Mouse (Mus musculus) granulocyte monocyte progenitor cell, adult 5-6 weeks (primary cell): ENCODE measurements at regions not wholly inside any gene's neighbourhood (a gene's known extent, or its start where the extent isn't known, plus 50 kb on each side); places are given as distances from the start of the nearest gene placed in this dataset.

ENCODE experiments used
- ATAC-seq: replicated peaks from 2 replicates; pipeline ENCODE4 v1.8.0; 2016; ENCODE audit warnings: mild to moderate bottlenecking, moderate TSS enrichment, inconsistent platforms; ENCODE audit not compliant: poor library complexity, severe bottlenecking

DNA sequence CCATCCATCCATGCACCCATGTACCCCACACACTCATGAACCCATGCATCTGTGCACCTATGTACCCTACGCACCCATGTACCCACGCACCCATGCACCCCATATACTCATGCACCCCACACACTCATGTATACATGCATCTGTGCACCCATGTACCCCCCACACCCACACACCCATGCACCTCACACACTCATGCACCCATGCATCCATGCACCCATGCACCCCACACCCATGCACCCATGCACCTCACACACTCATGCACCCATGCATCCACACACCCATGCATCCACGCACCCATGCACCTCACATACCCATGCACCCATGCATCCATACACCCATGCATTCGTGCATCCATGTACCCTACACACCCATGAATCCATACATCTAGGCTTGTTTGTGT lies 63.6 kb downstream of the 4930564D02Rik start:
- ATAC-seq: no peak

DNA sequence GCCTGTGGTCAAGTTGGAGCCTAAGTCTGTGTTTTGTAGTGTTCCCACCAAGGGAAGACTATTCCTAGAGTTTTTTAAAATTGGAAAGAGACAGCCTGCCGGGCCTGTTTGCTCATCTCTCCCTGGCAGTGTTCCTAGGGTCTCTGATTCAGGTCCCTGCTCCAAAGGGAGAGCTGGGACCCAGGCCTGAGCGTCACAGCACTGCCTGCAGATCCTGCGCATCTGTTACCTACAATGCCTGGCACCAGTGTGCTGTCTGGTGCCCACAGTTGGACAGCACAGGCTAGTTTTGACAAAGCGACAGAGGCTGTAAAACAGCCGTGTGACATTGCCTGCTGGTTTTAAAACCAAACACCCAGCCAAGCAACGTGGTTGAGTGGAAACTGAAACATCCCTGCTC lies 64.4 kb downstream of the 4930564D02Rik start:
- ATAC-seq: no peak

DNA sequence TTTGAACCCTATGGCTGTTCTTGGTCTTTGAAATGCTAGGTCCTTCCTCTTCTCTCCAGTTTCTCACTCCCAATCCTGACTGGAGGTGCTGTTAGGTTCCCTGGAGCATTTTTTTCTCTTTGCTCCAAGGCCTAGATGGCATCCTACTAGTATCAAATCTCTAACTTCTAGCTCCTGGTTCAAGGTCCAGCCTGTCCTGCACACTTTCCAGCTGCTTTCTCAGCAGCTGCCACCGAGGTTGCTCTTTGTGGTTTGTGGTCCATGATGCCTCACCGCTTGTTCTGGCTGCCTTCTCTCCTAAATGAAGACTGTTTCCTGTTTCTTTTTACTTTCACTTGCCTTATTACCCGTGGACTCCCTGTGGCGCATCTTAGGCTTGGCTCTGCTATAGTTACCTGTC lies 66.4 kb downstream of the 4930564D02Rik start:
- peak; percentile 89 for ATAC-seq

DNA sequence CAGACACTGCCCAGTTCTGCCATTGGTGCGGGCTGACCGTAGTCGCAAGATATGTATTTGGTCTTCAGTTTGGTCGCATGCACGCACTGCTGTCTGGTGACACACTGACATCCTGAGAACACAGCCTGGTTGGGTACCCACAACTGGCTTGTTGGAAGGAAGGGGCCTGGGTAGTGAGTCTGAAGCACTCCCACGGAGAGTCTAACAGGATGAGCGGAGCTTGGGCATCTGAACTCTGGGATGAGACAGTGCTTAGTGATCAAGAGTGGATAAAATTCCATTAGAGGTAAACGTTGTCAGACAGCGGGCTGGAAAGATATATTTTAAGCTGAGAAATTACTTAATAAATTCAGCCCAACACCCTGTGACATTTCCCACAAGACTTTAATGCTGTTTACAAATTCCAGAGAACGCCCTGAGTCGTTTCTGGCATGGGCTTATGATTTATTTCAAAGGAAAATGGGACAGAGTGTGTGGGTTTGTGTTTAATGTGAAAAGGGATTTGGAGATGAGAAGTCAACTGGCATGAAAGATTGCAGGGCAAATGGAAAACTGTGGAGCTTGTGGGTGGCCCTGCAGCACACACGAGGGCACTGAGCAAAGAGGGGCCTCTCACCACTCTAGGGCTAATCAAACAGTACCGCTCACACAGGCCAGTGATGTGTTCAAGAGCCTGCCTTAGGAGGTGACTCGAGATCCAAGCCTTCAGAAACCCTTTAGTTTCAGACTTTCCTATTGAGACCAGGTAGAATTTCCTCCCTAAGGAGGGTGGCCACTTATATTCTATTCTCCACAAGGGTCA lies 74.7 kb downstream of the 4930564D02Rik start:
- ATAC-seq: no peak

DNA sequence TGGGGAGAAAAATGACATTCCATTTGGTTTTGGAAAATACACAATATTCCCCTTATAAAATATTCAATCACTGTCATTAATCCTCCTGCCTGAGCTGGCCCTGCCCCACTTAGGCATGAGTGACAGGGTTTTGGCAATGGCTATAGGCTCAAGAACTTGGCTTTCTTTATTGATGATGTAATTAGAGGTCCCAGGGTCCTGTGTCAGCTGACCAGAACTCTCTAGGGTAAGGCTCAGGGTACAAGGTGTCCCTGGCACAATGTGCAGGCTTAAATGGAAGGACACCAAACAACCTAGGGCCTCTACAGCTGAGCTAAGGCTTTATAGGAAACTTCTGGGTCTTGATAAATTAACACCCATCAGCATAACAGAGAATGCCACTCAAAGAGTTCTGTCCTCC lies 76.0 kb downstream of the 4930564D02Rik start:
- ATAC-seq: no peak

DNA sequence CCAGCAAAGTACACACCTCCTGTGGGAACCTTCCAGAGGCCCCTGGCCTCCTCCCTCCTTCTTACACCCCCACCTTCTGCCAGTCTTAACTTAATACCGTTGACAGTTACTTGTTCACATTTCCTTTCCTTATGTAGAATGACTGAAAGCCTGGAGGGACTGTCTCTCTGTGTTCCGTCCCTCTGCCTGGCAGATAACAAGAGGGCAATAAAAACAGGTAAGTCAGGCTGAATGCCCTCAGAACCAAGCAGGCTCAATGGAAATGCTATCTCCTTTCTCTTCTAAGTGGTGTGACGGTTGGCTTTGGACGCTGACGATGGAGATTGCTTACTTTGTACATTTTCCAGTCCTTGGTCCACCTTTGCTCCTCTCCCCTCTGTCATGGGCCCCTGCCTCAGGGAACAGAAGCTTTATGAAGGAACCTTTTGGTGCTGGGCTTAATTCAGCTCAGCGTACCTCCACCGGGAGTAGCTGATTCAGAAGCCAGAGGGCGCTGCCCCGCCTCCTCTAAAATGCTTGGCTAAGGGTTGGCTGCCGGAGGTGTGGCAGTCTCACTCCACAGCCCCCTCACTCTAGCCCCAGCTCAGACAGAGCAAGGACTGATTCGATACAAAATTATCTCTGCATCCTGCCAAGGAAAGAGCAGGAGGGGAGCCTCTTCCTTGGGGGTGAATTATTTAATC lies 85.0 kb downstream of the 4930564D02Rik start:
- peak; percentile 37; the same call in 1 of the 2 replicates for ATAC-seq

DNA sequence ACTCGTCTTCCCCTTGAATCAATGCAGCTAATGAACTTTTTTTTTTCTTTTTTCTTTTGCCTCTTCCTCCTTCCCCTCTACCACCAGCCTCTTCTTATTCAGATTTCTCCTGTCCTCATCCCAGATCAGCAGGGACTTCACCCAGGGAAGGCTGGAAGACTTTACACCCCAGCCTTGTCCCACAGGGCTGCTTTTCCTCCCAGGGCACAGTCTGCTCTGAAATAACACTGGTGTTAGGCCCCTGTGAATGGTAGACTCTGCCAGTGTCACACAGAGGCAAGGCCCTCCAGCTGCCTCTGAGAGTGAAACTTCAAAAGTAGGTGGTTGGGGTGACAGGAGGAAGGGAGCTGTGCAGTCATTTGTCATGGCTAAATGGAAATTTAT lies 85.5 kb downstream of the 4930564D02Rik start:
- ATAC-seq: no peak

DNA sequence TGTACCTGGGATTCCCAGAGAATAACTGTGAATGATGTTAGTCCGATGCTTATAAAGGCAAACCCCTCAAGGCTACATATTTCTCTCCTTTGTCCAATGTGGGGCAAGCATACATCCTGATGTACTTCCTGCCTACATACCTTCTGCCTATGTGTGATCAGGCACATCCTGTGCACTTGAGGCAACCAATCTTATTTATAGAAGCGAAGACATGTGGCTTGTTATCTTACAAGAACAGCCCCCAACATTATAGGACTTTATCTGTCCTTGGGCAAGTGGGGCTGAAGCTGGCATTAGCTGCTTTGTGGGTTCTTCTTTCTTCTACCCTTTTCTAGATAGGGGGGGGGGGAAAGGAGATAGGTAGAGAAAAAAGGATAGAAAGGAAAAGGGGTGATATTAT lies 91.7 kb downstream of the 4930564D02Rik start:
- no peak for ATAC-seq

DNA sequence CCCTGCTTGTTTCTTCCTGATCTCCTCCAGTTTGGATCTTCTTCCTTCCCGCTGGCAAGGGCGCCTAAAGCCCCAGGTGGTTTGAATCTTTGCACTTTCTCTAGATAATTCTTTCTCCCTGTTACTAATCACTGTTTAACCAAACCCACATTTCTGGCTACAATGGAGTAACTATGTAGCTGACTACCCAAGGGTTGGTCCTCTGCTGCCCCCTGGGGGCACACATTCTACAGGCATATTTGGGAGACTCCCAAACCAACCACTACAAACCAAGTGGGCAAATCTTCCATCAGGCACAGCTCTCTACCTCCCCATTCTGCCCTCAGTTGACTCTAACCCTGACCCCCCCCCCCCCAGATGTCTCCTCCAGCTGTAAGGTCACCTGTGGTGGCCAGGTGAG lies 98.7 kb downstream of the 4930564D02Rik start:
- peak; percentile 59 for ATAC-seq

DNA sequence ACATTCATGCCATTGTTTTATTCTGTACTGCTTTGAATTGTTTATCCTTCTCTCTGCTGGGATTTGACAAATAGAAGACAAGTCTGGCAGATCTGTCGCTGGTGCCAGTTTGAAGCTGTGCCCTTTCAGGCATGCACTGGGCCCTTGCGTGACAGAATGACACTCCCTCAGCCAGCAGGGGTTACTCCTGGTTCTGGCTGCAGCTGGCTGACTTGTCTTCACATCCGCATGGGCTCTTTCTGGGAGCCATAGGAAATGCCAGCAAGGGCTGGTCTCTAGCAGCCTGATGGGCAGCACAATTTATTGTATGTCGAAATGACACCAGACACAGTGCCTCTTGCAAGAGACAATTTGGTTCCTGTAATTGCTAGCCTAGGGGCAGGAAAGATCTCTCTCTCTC lies 102.5 kb downstream of the 4930564D02Rik start:
- ATAC-seq: no peak

DNA sequence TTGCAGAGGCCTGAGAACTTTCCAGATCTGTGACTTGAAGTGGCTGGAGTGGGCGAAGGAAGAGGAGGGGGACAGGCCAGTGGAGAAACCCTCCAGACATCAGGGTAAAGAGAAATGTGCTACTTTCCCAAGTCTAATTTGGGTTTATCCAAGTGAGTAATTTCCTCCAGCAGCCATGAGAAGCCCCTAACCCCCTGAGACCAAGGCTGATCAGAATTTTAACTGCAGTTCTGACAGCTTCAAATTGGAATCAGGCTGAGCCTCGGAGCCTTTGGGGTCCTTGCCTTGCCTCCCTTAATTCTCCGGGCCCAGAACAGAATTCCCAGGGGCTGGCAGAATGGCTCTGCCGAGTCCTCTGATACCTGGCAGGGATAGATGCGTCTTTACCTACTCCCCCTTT lies 104.9 kb downstream of the 4930564D02Rik start:
- no peak for ATAC-seq

DNA sequence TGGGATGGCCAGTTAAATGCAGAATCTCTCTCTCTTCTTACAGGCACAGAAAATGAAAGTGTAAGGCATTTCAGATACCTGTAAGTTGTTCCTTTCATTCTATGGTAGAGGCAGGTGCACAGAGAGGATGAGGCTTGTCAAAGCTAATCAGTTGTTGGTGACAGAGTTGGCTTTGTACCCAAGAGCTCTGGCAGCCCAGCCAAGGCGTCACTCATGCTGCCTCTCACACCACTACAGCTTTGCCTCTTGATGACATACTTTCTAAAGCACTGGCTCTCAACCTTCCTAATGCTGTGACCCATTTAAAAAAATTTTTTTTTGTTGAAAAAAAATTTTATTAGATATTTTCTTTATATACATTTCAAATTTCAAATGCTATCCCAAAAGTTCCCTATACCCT lies 105.4 kb downstream of the 4930564D02Rik start:
- no peak for ATAC-seq

DNA sequence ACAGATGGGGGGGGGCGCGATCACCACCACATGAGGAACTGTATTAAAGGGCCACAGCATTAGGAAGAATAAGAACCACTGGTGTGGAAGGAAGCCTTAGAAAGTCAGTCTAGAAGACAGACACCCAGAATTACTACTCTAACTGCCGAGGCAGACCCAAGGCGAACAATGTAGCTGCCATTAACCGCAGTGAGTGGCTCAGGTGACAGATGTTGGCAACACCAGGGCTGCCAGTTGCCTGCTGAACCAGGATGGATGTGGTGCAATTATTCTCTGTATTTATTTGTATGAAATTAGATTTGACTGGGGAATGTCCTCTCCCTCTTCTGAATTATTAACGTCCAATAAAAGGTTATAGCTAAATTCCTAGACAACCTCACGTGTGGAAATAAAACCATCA lies 124.7 kb downstream of the 4930564D02Rik start:
- ATAC-seq: no peak

DNA sequence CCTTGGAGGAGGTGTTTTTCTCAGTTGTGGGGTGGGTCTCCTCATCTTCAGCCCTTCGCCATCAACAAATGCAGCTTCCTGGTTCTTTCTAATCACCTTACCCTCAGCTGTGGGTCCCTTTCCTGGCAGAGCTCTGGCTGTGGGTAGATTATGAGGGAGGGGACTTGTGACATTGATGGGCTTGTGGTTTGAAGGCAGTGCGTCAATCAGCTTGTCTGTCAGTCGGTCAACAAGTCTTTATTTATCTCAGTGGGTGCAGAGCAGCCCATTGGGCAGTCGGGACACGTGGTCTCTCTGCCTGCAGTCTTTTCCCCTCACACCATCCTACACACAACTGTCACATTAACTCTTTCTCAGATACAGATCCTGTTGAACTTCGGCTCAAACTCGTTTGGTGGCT lies 125.2 kb downstream of the 4930564D02Rik start:
- no peak for ATAC-seq

DNA sequence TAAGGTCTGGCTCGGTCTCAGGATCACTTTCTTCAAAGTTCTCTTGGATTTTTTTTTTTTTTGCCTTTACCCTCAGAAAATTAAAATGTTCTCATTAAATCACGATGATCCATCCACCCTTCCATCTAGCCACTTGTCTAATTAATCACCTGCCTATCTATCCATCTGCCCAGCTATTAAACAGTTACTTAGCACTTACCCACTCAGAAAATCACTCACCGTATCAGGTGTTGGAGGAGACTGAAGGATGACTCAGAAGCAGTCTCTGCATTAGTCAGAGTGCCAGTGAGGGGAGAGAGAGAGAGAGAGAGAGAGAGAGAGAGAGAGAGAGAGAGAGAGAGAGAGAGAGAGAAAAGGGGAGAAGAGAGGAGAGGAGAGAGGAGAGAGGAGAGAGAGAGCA lies 134.1 kb downstream of the 4930564D02Rik start:
- no peak for ATAC-seq

DNA sequence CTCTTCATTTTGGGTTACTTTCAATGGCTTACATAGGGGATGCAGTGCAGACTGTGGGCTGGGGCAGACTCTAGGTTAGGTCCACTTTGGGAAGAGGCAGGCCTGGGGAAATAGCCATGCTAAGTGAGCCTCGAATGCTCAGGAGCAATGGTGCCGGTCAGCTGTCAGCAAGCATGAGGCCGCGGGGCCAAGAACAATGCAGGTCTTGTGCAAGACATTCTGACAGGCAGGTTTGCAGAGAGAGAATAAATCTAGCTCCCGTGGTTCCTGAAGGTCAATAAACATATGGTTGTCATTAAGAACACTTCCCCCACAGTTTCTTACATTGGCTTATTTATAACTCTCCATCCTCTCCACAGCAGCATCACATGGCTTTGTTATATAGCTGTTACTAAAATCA lies 142.5 kb downstream of the 4930564D02Rik start:
- no peak for ATAC-seq

DNA sequence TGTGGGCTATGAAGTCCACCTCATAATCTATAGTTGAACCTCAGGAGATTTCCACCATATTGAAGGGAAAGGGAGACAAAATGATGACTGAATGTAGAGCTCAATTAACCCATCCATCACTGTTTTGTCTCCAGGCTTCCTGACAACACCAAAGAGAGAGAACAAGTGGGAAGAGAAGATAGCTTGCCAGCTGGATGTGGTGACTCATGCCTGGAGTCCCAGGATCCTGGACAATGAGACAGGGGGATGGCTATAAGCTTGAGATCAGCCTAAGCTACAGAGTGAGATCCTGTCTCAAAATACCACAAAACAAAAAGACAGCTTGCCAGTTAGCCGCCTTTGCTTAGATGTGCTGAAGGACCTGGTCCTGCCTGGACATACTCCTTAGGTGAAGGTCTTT lies 144.4 kb downstream of the 4930564D02Rik start:
- ATAC-seq: no peak

DNA sequence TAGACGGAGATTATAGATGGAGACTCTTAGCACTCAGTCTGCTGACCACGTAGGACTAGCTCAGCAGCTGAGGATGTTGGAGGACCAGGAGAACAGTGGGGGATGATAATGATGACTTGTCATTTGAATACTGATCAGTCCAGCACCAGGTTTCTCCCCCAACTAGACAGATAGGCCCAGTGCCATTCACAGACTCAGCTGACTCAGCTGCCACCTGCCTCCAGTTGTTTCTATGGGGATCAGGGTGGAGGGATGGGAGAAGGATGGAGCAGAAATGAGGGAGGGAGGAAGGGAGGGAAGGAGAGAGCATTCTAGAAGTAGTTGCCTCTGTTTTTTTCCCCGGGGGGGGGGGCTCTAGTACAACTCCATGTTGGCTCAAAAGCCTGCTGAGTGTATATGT lies 145.1 kb downstream of the 4930564D02Rik start:
- ATAC-seq: no peak

DNA sequence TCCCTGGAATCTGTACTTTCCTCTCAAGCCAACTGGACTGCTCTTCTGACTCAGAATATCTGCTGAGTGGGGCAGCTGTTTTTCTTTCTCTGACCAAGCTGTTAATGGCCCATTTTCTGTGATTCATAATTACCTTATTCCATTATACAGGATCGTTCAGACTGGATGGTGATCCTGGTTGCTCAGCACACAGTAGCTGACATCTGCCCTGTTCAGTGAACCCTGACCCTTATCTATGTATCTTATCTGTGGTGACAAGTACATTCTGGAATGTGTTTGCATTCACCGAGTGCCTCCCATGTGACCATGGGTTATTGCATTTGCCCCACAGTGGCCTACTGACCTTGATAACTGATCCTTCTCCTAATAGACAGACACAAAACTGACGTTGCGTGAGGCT lies 148.2 kb downstream of the 4930564D02Rik start:
- no peak for ATAC-seq

DNA sequence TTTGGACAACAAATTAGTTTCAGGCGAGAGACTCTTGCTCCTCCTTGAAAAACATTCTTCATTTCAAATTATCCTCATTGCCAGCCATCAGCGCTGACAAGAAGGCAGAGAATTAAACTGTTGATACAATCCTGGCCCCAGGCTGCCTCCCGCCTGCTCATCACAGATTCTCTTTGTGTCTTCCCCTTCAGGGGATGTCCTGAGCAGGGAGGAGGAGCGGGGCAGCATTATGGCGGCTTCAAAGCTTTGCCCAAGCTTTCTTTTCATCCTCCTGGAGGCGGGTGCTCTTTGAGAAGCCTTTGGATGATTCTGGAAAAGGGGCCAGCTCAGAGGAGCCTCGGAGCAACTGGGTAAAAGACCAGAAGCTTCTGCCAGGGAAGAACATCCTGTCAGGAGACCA lies 149.1 kb downstream of the 4930564D02Rik start:
- ATAC-seq: no peak

DNA sequence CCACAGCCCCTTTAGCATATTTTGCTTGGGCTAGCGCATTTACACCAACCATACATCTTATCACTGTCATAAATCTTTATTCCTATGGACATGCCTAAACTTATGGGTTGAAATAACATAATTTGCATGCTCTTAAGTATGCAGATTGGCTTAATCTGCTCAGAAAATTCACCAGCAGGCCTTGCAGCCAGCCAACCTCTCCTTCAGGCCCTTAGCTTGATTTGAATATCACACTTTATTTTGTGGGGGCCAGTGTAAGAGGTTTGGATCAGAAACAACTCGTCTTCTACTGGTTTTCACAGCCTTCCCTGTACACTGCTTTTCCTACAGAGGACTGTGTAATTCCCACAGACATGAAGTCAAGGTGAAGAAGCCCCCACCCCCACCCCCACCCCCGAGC lies 153.0 kb downstream of the 4930564D02Rik start:
- ATAC-seq: no peak

DNA sequence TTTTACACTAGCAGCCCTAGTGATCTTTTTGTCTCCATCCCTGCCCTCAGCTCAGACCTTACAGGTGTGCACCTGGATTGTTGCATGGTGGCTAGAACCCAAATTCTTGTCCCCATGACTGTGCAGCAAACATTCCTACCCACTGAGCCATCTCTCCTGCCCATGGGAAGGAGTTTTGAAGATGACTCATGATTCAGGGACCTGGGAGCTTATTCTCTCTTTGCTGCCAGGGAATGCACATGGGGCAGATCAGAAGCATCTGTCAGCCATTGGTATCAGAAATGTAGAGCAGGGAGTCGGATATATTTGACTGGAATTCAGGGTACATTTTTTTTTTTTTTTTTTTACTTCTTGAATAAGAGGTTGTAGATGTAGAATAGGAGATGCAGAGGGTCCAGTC lies 154.0 kb downstream of the 4930564D02Rik start:
- no peak for ATAC-seq
